Comparison of ENCODE assay signal across 8 mouse cellular contexts in the genomic region with DNA sequence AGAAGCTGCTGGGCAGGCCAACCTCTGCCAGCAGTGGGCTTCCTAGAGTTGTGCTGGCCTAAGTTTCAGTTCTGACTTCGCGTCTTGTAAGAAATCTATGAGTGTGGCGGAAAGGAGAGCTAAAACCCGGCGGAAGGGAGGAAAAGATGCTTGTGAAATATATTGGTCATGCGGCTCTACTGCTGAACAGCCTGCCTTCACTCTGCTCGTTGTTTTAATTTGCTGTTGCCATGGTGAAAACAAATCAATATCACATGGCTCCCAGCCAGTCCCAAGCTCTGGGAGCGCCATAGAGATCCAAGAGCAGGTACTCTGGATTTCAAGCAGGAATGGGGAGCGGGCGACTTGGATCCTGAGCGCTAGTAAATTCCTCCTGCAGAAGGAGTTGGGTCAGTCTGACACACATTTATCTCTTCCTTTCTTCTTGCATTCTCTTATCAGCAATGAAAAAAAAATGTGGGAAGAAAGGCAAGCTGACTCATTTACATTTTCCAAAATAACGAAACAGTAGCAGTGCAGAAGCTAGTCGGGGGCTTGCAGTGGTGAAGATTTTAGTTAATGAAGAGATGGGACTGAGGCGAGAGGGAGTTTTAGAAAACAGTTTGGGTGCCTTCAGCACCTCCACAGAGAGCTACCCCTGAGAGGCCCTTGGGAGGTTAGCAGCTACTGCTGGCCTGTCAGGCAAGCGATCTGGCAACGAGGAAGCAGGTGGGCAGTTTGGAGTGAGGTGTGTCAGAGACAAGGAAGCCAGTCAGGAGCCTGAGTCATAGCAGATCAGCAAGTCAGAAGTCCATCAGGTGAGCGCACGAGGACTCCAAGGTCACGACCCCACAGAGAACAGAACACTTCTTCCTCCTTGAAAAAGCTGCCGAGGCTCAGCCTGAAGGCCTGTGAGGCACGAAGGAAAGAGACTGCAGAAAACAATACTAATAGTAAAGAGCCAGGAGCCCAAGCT. TPM values are rescaled to one million over a fixed set of nuclear protein-coding genes. Genes with fewer than 3 reads are reported as not detected.
A peak's percentile ranks its signal among the peaks of the same experiment; 100 is the strongest.
DNase-seq lines count a peak whose midpoint lies in the region; ATAC-seq and TF ChIP-seq lines count a peak whose summit lies in the region.

No protein-coding gene starts in this region.

- H3K27ac ChIP-seq in forebrain, embryonic 11.5 days (ENCODE audit: low read depth, low read length): no peak overlapping the region
- peak overlapping the region; percentile 4; the same call in 1 of the 2 replicates for H3K27ac ChIP-seq in hindbrain, embryonic 15.5 days (replicated peaks)
- peak overlapping the region; percentile 63 for H3K27ac ChIP-seq in liver, embryonic 11.5 days (ENCODE audit: low read depth, low read length)
- H3K27ac ChIP-seq in midbrain, postnatal 0 days (ENCODE audit: low read depth, low read length): no peak overlapping the region

- peak overlapping the region; percentile 24 for H3K4me2 ChIP-seq in forebrain, embryonic 11.5 days (ENCODE audit: low read depth, low read length, severe bottlenecking)
- H3K4me2 ChIP-seq in hindbrain, embryonic 15.5 days: peak overlapping the region; percentile 63
- H3K4me2 ChIP-seq in liver, embryonic 11.5 days: peak overlapping the region; percentile 79
- peak overlapping the region; percentile 62 for H3K4me2 ChIP-seq in midbrain, postnatal 0 days (ENCODE audit: low read depth, low read length, poor library complexity, severe bottlenecking)

- no peaks in the 10 kb centered on the region for H3K9me3 ChIP-seq in forebrain, embryonic 11.5 days (ENCODE audit: control insufficient read depth, low read length)
- no peaks in the 10 kb centered on the region for H3K9me3 ChIP-seq in hindbrain, embryonic 15.5 days
- no peaks in the 10 kb centered on the region for H3K9me3 ChIP-seq in liver, embryonic 11.5 days (ENCODE audit: control insufficient read depth, low read length)
- H3K9me3 ChIP-seq in midbrain, postnatal 0 days (ENCODE audit: low read length): no peaks in the 10 kb centered on the region

- no peaks in the 10 kb centered on the region for H3K27me3 ChIP-seq in forebrain, embryonic 11.5 days (ENCODE audit: control insufficient read depth, insufficient read depth, low read length)
- H3K27me3 ChIP-seq in hindbrain, embryonic 15.5 days: no peaks in the 10 kb centered on the region
- no peaks in the 10 kb centered on the region for H3K27me3 ChIP-seq in liver, embryonic 11.5 days (replicated peaks; ENCODE audit: control insufficient read depth, insufficient read depth, low read length)
- no peaks in the 10 kb centered on the region for H3K27me3 ChIP-seq in midbrain, postnatal 0 days (ENCODE audit: insufficient read depth, low read length)

- no peak overlapping the region; the same call in 1 of the 2 replicates for H3K4me3 ChIP-seq in forebrain, embryonic 11.5 days (ENCODE audit: low read depth, low read length)
- peak overlapping the region; percentile 75 for H3K4me3 ChIP-seq in hindbrain, embryonic 15.5 days
- H3K4me3 ChIP-seq in liver, embryonic 11.5 days (ENCODE audit: low read depth, low read length): peak overlapping the region; percentile 73
- H3K4me3 ChIP-seq in midbrain, postnatal 0 days (ENCODE audit: low read depth, low read length): peak overlapping the region; percentile 49

- H3K36me3 ChIP-seq in forebrain, embryonic 11.5 days (ENCODE audit: control insufficient read depth, insufficient read depth, low read length): no peaks in the 10 kb centered on the region
- H3K36me3 ChIP-seq in hindbrain, embryonic 15.5 days: no peaks in the 10 kb centered on the region
- H3K36me3 ChIP-seq in liver, embryonic 11.5 days (ENCODE audit: control insufficient read depth, insufficient read depth, low read length): no peaks in the 10 kb centered on the region
- no peaks in the 10 kb centered on the region for H3K36me3 ChIP-seq in midbrain, postnatal 0 days (ENCODE audit: insufficient read depth, low read length)

- WGBS in forebrain, embryonic 11.5 days: 50% methylated on average over 21 of the region's 21 CpGs
- WGBS in hindbrain, embryonic 15.5 days: 35% methylated on average over 21 of the region's 21 CpGs
- WGBS in liver, embryonic 11.5 days: 19% methylated on average over 21 of the region's 21 CpGs
- 40% methylated on average over 21 of the region's 21 CpGs for WGBS in midbrain, postnatal 0 days

- no peak overlapping the region; the same call in 1 of the 2 replicates for H3K9ac ChIP-seq in forebrain, embryonic 11.5 days (ENCODE audit: low read length)
- 0 out of 2 replicates have a peak overlapping the region, but pooled peaks have one; percentile 12 for H3K9ac ChIP-seq in hindbrain, embryonic 15.5 days
- H3K9ac ChIP-seq in liver, embryonic 11.5 days (ENCODE audit: low read depth, low read length): peak overlapping the region; percentile 31; the same call in 1 of the 2 replicates
- H3K9ac ChIP-seq in midbrain, postnatal 0 days (replicated peaks; ENCODE audit: low read length, poor library complexity, severe bottlenecking): 0 out of 2 replicates have a peak overlapping the region, but pooled peaks have one; percentile 19

- no peak for ATAC-seq in forebrain, embryonic 11.5 days (replicated peaks; ENCODE audit: low FRiP score)
- no peak for ATAC-seq in hindbrain, embryonic 15.5 days (ENCODE audit: low FRiP score, low read depth)
- ATAC-seq in liver, embryonic 11.5 days (replicated peaks; ENCODE audit: low FRiP score): peak; percentile 15; the same call in 1 of the 2 replicates
- ATAC-seq in midbrain, postnatal 0 days (ENCODE audit: low FRiP score): no peak

- peak; percentile 14; the same call in 1 of the 2 replicates for TF ChIP-seq CTCF in midbrain, postnatal 0 days (IDR thresholded peaks at IDR 0.05)

- peaks cover 20% of the 10 kb centered on the region for H3K4me1 ChIP-seq in forebrain, embryonic 11.5 days (replicated peaks; ENCODE audit: control insufficient read depth, insufficient read depth, low read length)
- H3K4me1 ChIP-seq in hindbrain, embryonic 15.5 days (replicated peaks): peaks cover 48% of the 10 kb centered on the region
- H3K4me1 ChIP-seq in liver, embryonic 11.5 days (replicated peaks; ENCODE audit: control insufficient read depth, insufficient read depth, low read length): peaks cover 30% of the 10 kb centered on the region
- H3K4me1 ChIP-seq in midbrain, postnatal 0 days (ENCODE audit: insufficient read depth, low read length): peaks cover 17% of the 10 kb centered on the region

- DNase-seq in right cerebral cortex, postnatal 14 days: peak; percentile 40
- no peak for DNase-seq in right cerebral cortex, postnatal 25 days
- DNase-seq in ZHBTc4 (ENCODE audit: low read depth, low spot score): peak; percentile 69
- no peak for DNase-seq in forebrain, embryonic 11.5 days (ENCODE audit: low spot score)
- no peak for DNase-seq in liver, embryonic 11.5 days (ENCODE audit: low spot score)
- DNase-seq in midbrain, postnatal 0 days (ENCODE audit: low spot score): peak; percentile 74
- no peak for DNase-seq in cerebellum, adult 11-12 months

RNA-seq across cellular contexts. Expression of a gene that starts 3.1 kb away (rescaled TPM):
- 39.2 and 39.6 TPM in 2 replicates for polyA plus RNA-seq in forebrain, embryonic 11.5 days (2014; fragmentation: Nextera tagmentation; extraction: Ambion mirVana)
- 25.5 and 26.4 TPM in 2 replicates for polyA plus RNA-seq in hindbrain, embryonic 15.5 days (2015; fragmentation: Nextera tagmentation; extraction: Ambion mirVana)
- polyA plus RNA-seq in liver, embryonic 11.5 days (2014; fragmentation: Nextera tagmentation; extraction: Ambion mirVana): 38.2 and 40.0 TPM in 2 replicates
- total RNA-seq in midbrain, postnatal 0 days (2014; rRNA removed): 40.4 and 41.4 TPM in 2 replicates
- 19.5 and 20.4 TPM in 2 replicates for polyA plus RNA-seq in midbrain, postnatal 0 days (2015; fragmentation: Nextera tagmentation; extraction: Ambion mirVana)

Comparison
In these comparisons a context has a peak if more than half of its experiments do, and no peak if none do; other contexts are left out.
1. DNase-seq: peak in right cerebral cortex, postnatal 14 days (single experiment), ZHBTc4 (single experiment) and midbrain, postnatal 0 days (single experiment); none in right cerebral cortex, postnatal 25 days (single experiment), forebrain, embryonic 11.5 days (single experiment), liver, embryonic 11.5 days (single experiment) and cerebellum, adult 11-12 months (single experiment).
2. H3K27ac ChIP-seq: peak in hindbrain, embryonic 15.5 days (single experiment) and liver, embryonic 11.5 days (single experiment); none in forebrain, embryonic 11.5 days (single experiment) and midbrain, postnatal 0 days (single experiment).
3. H3K4me2 ChIP-seq: peak in every context shown above with its lines; median percentile 79 in liver, embryonic 11.5 days; 63 in hindbrain, embryonic 15.5 days; 62 in midbrain, postnatal 0 days; 24 in forebrain, embryonic 11.5 days.